Mouse (Mus musculus) bone marrow macrophage, adult 2 months (primary cell): ENCODE data around the gene Tekt3.

Experiments
- CTCF ChIP-seq: IDR thresholded peaks from 2 replicates; pipeline ENCODE4 v1.5.1; 2012; ENCODE audit warnings: low read depth, mild to moderate bottlenecking, low read length, moderate library complexity
- POLR2A ChIP-seq: IDR thresholded peaks from 2 replicates; pipeline ENCODE4 v1.6.1; 2012; ENCODE audit warnings: mild to moderate bottlenecking, low read depth, low read length, borderline replicate concordance

DNA sequence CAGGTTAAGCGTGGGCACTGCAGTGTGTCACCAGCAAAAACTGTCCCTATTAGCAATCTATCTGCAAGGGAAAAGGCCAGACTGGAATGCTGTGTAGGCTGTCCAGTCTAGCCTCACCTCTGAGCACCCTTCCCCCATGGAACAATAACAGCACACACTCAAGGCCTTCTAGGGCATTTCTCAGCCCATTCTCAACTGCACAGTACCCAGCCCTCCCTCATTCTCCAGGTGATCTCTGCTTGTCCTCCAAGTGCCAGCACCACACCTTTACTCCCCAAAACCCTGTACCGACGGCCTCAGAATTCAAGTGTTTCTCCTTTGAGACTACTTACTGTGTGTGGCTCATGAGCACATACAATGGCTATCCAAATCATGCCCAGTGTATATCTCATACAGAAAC, 33.3 kb upstream of the Tekt3 start:
- TF ChIP-seq CTCF (no peak), POLR2A (no peak)
